Mouse (Mus musculus): ENCODE results near the gene Hist1h1e. TPM values are rescaled to one million over a fixed set of nuclear protein-coding genes. Genes with fewer than 3 reads are reported as not detected.
"Not testable (repeated sequence)": the region's sequence is repeated elsewhere in the genome, so short reads cannot be mapped to it uniquely, and the experiment has no call there.

The Hist1h1e gene
- total and polyA plus RNA-seq, 3 experiments, result 1.9 to 486 (median 18.3) TPM

- peak; percentile 66 for DNase-seq (ENCODE audit: extremely low read depth)
These were observed 50.7 kb downstream of the Hist1h1e start for GRCm38 (mm10) chr13:23571504-23572217.

GRCm38 (mm10) chr13:23571022-23571503 lies 51.3 kb downstream of the Hist1h1e start, which contains the start of the genes Hist1h2ae and Hist1h2bg:
TSS of gene Hist1h2ae (minus strand) at chr13:23571220.
TSS of gene Hist1h2bg (plus strand) at chr13:23571396.
- in situ Hi-C loops (cut with MboI; ENCODE audit: low pct_ligation_motif_present, low pct_unique_long_range_greater_than_20kb, low sequenced_read_pairs) (loop anchor here (25.0 kb wide), 1 partner anchor 1834 kb away; the partner anchor contains the start of gene Hist1h4j), dilution Hi-C loops (cut with MboI; ENCODE audit: extremely low pct_ligation_motif_present, extremely low pct_unique_long_range_greater_than_20kb, low sequenced_read_pairs) (no loop called here)
- H3K9me3 ChIP-seq (replicated peaks; ENCODE audit: low read length), result no peaks in the 10 kb centered on the region
- H3K4me1 ChIP-seq (ENCODE audit: control insufficient read depth in 1 of 2, insufficient read depth in 2 of 2), result peaks cover 0 to 4% of the 10 kb centered on the region in 2 experiments; a peak in 1 of 4 replicates
- H3K9ac ChIP-seq (ENCODE audit: insufficient read depth, low read depth), result peak within 1 kb of the TSS; percentile 91
- no peaks in the 10 kb centered on the region for H3K27me3 ChIP-seq (replicated peaks)
- DNase-seq (ENCODE audit: extremely low read depth), result peak; percentile 95
- no peaks in the 10 kb centered on the region for H3K79me2 ChIP-seq (replicated peaks; ENCODE audit: control insufficient read depth, extremely low read depth, insufficient read depth, poor library complexity, severe bottlenecking)
- peak within 1 kb of the TSS; percentile 34 to 66 (median 36) for H3K4me3 ChIP-seq (replicated peaks in 1 of 3; ENCODE audit: low read depth in 2 of 3, low read length in 2 of 3, poor library complexity in 1 of 3)
- peak within 1 kb of the TSS; percentile 98 for H3K27ac ChIP-seq (ENCODE audit: insufficient read depth, low read depth)
- no peaks in the 10 kb centered on the region for H3K36me3 ChIP-seq (replicated peaks in 1 of 2; ENCODE audit: control insufficient read depth in 1 of 2, insufficient read depth in 1 of 2, low read length in 1 of 2)
- H3K4me2 ChIP-seq (ENCODE audit: insufficient read depth, low read depth, poor library complexity, severe bottlenecking), result peak within 1 kb of the TSS; percentile 82
- TF ChIP-seq TCF12 (IDR thresholded peaks at IDR 0.05; ENCODE audit: low read depth, low read length) (peak; percentile 96), NRF1 (IDR thresholded peaks at IDR 0.05; ENCODE audit: low read depth, low read length) (no peak; the same call in 1 of the 2 replicates), TBP (conservative IDR thresholded peaks at IDR 0.05; ENCODE audit: low read depth, low read length) (peak; percentile 99), RCOR1 (conservative IDR thresholded peaks at IDR 0.05; ENCODE audit: low read depth, low read length) (peak; percentile 52), RAD21 (IDR thresholded peaks at IDR 0.05; ENCODE audit: low read depth, low read length) (no peak), MEF2A (IDR thresholded peaks at IDR 0.05; ENCODE audit: borderline replicate concordance, low read depth, low read length) (peak; percentile 76; the same call in 1 of the 2 replicates), GABPA (IDR thresholded peaks at IDR 0.05; ENCODE audit: insufficient replicate concordance, low read depth, low read length) (no peak), EP300 (IDR thresholded peaks at IDR 0.05; ENCODE audit: low read length) (no peak), ETS1 (conservative IDR thresholded peaks at IDR 0.05; ENCODE audit: low read depth, low read length) (no peak; the same call in 1 of the 2 replicates), BHLHE40 (IDR thresholded peaks at IDR 0.05; ENCODE audit: low read depth, low read length) (no peak), ZMIZ1 (IDR thresholded peaks at IDR 0.05; ENCODE audit: low read depth, low read length) (peak; percentile 97), CHD1 (IDR thresholded peaks at IDR 0.05; ENCODE audit: low read depth, low read length) (no peak; the same call in none of the 2 replicates), USF1 (IDR thresholded peaks at IDR 0.05; ENCODE audit: low read depth, low read length) (no peak), SMC3 (IDR thresholded peaks at IDR 0.05; ENCODE audit: low read depth, low read length) (no peak), ZNF384 (IDR thresholded peaks at IDR 0.05; ENCODE audit: low read depth, low read length) (no peak), CHD2 (IDR thresholded peaks at IDR 0.05; ENCODE audit: low read length) (peak; percentile 94), KAT2A (IDR thresholded peaks at IDR 0.05; ENCODE audit: insufficient replicate concordance, low read length) (no peak), JUN (IDR thresholded peaks at IDR 0.05; ENCODE audit: insufficient read depth, low read depth, low read length) (peak; percentile 49; the same call in 1 of the 2 replicates), NELFE (IDR thresholded peaks at IDR 0.05; ENCODE audit: low read depth, low read length) (peak; percentile 65; the same call in 1 of the 2 replicates), CTCF (conservative IDR thresholded peaks at IDR 0.05 in 1 of 2, IDR thresholded peaks at IDR 0.05 in 1 of 2; ENCODE audit: low read depth in 2 of 2, low read length in 2 of 2) (no peak), UBTF (IDR thresholded peaks at IDR 0.05; ENCODE audit: low read depth, low read length) (no peak), MAFK (IDR thresholded peaks at IDR 0.05; ENCODE audit: insufficient replicate concordance, low read length) (no peak)

More at GRCm38 (mm10) chr13:23571504-23572217, 50.7 kb downstream of the Hist1h1e start:
- H3K4me2 ChIP-seq (ENCODE audit: insufficient read depth, low read depth, poor library complexity, severe bottlenecking), result peak overlapping the region; percentile 67; the same call in 1 of the 2 replicates
- TF ChIP-seq RCOR1 (conservative IDR thresholded peaks at IDR 0.05; ENCODE audit: low read depth, low read length) (peak; percentile 86; the same call in 1 of the 2 replicates), MAX (IDR thresholded peaks at IDR 0.05; ENCODE audit: low read length) (peak; percentile 43; the same call in 1 of the 2 replicates), TBP (conservative IDR thresholded peaks at IDR 0.05; ENCODE audit: low read depth, low read length) (peak; percentile 68), UBTF (IDR thresholded peaks at IDR 0.05; ENCODE audit: low read depth, low read length) (peak; percentile 99), NELFE (IDR thresholded peaks at IDR 0.05; ENCODE audit: low read depth, low read length) (peak; percentile 95), SIN3A (IDR thresholded peaks at IDR 0.05; ENCODE audit: low read length) (peak; percentile 66), POLR2A (IDR thresholded peaks at IDR 0.05; ENCODE audit: low read depth, low read length) (peak; percentile 92), POLR2AphosphoS2 (IDR thresholded peaks at IDR 0.05; ENCODE audit: low read depth, low read length) (peak; percentile 100), BHLHE40 (IDR thresholded peaks at IDR 0.05; ENCODE audit: low read depth, low read length) (0 out of 2 replicates have a peak, but pooled peaks have one; percentile 19), NRF1 (IDR thresholded peaks at IDR 0.05; ENCODE audit: low read depth, low read length) (peak; percentile 57), ZMIZ1 (IDR thresholded peaks at IDR 0.05; ENCODE audit: low read depth, low read length) (peak; percentile 99), HCFC1 (IDR thresholded peaks at IDR 0.05; ENCODE audit: low read depth, low read length) (peak; percentile 52), MAFK (IDR thresholded peaks at IDR 0.05; ENCODE audit: insufficient replicate concordance, low read length) (peak; percentile 20; the same call in 1 of the 2 replicates), CHD2 (IDR thresholded peaks at IDR 0.05; ENCODE audit: low read length) (peak; percentile 60; the same call in 1 of the 2 replicates), MAZ (IDR thresholded peaks at IDR 0.05; ENCODE audit: low read depth, low read length) (0 out of 2 replicates have a peak, but pooled peaks have one; percentile 42), MXI1 (IDR thresholded peaks at IDR 0.05; ENCODE audit: low read depth, low read length) (peak; percentile 51; the same call in 1 of the 2 replicates), SMC3 (IDR thresholded peaks at IDR 0.05; ENCODE audit: low read depth, low read length) (peak; percentile 17; the same call in 1 of the 2 replicates), KAT2A (IDR thresholded peaks at IDR 0.05; ENCODE audit: insufficient replicate concordance, low read length) (0 out of 2 replicates have a peak, but pooled peaks have one; percentile 59), CHD1 (IDR thresholded peaks at IDR 0.05; ENCODE audit: low read depth, low read length) (peak; percentile 98)
- H3K79me2 ChIP-seq (replicated peaks; ENCODE audit: control insufficient read depth, extremely low read depth, insufficient read depth, poor library complexity, severe bottlenecking); H3K4me1 ChIP-seq (ENCODE audit: control insufficient read depth in 1 of 2, insufficient read depth in 2 of 2); H3K9me3 ChIP-seq (replicated peaks; ENCODE audit: low read length); dilution Hi-C loops (cut with MboI; ENCODE audit: extremely low pct_ligation_motif_present, extremely low pct_unique_long_range_greater_than_20kb, low sequenced_read_pairs); H3K36me3 ChIP-seq (replicated peaks in 1 of 2; ENCODE audit: control insufficient read depth in 1 of 2, insufficient read depth in 1 of 2, low read length in 1 of 2); H3K27me3 ChIP-seq (replicated peaks): not testable (repeated sequence)
- H3K27ac ChIP-seq (ENCODE audit: insufficient read depth, low read depth), result peak overlapping the region; percentile 98
- peak overlapping the region; percentile 34 to 66 (median 36) for H3K4me3 ChIP-seq (replicated peaks in 1 of 3; ENCODE audit: low read depth in 2 of 3, low read length in 2 of 3, poor library complexity in 1 of 3)
- in situ Hi-C loops (cut with MboI; ENCODE audit: low pct_ligation_motif_present, low pct_unique_long_range_greater_than_20kb, low sequenced_read_pairs), result loop anchor here (25.0 kb wide), 1 partner anchor 1834 kb away; the partner anchor contains the start of gene Hist1h4j
- H3K9ac ChIP-seq (ENCODE audit: insufficient read depth, low read depth), result peak overlapping the region; percentile 91
